Mouse (Mus musculus) myocyte (in vitro differentiated cells): ENCODE measurements around the gene Gucd1. TPM values are rescaled to one million over a fixed set of nuclear protein-coding genes. Genes with fewer than 3 reads are reported as not detected.
"Not testable (repeated sequence)": the region's sequence is repeated elsewhere in the genome, so short reads cannot be mapped to it uniquely, and the experiment has no call there.

Source experiments
- H3K27me3 ChIP-seq: one replicate; pipeline ENCODE4 v1.6.1; 2011; ENCODE audit not compliant: control insufficient read depth, insufficient read depth, insufficient read length
- H3K36me3 ChIP-seq: one replicate; pipeline ENCODE4 v1.6.1; 2011; ENCODE audit not compliant: control insufficient read depth, insufficient read depth
- H3K4me2 ChIP-seq: one replicate; pipeline ENCODE4 v1.6.1; 2011; ENCODE audit warnings: low read depth, control low read depth
- H3K4me3 ChIP-seq: one replicate; pipeline ENCODE4 v1.5.1; 2011; ENCODE audit warnings: mild to moderate bottlenecking, control low read depth, moderate library complexity
- H3K79me2 ChIP-seq: one replicate; pipeline ENCODE4 v1.6.1; 2011; ENCODE audit not compliant: control insufficient read depth, insufficient read depth
- H3ac ChIP-seq: one replicate; pipeline ENCODE4 v1.6.1; 2011; ENCODE audit not compliant: control insufficient read depth, insufficient read length
- CEBPB ChIP-seq: IDR thresholded peaks from 2 replicates; pipeline ENCODE4 v1.6.1; 2011; ENCODE audit warnings: mild to moderate bottlenecking, moderate library complexity; ENCODE audit not compliant: poor library complexity, insufficient read depth, severe bottlenecking
- E2F4 ChIP-seq: IDR thresholded peaks from one replicate; pipeline ENCODE4 v1.6.1; 2011; ENCODE audit warnings: mild to moderate bottlenecking, control low read depth, moderate library complexity; ENCODE audit not compliant: insufficient read depth
- MAX ChIP-seq: IDR thresholded peaks from one replicate; pipeline ENCODE4 v1.6.1; 2011; ENCODE audit warnings: low read depth, mild to moderate bottlenecking, control low read depth
- MYOD1 ChIP-seq, 3 experiments: IDR thresholded peaks; one replicate each; pipeline ENCODE4 v1.6.1; 2011; ENCODE audit warnings: control low read depth in 2 of 3, low read depth in 2 of 3, mild to moderate bottlenecking in 2 of 3, moderate library complexity in 1 of 3; ENCODE audit not compliant: insufficient read length in 2 of 3, control insufficient read depth in 1 of 3
- MYOG ChIP-seq, 3 experiments: IDR thresholded peaks; one replicate each; pipeline ENCODE4 v1.6.1; 2011; ENCODE audit warnings: control low read depth in 2 of 3, low read depth in 2 of 3, mild to moderate bottlenecking in 2 of 3; ENCODE audit not compliant: insufficient read length in 2 of 3, control insufficient read depth in 1 of 3, insufficient read depth in 1 of 3
- POLR2A ChIP-seq: IDR thresholded peaks from one replicate; pipeline ENCODE4 v1.6.1; 2011; ENCODE audit warnings: low read depth, mild to moderate bottlenecking, control low read depth, moderate library complexity; ENCODE audit not compliant: insufficient read length
- POLR2AphosphoS2 ChIP-seq: IDR thresholded peaks from one replicate; pipeline ENCODE4 v1.6.1; 2011; ENCODE audit warnings: low read depth, control low read depth; ENCODE audit not compliant: insufficient read length
- REST ChIP-seq: IDR thresholded peaks from one replicate; pipeline ENCODE4 v1.6.1; 2011; ENCODE audit warnings: mild to moderate bottlenecking, control low read depth, moderate library complexity; ENCODE audit not compliant: insufficient read depth, insufficient read length
- SRF ChIP-seq: IDR thresholded peaks from one replicate; pipeline ENCODE4 v1.6.1; 2011; ENCODE audit warnings: low read depth; ENCODE audit not compliant: control insufficient read depth, insufficient read length
- TCF12 ChIP-seq: IDR thresholded peaks from one replicate; pipeline ENCODE4 v1.6.1; 2011; ENCODE audit warnings: mild to moderate bottlenecking, control low read depth; ENCODE audit not compliant: poor library complexity, insufficient read depth, severe bottlenecking
- TCF3 ChIP-seq: IDR thresholded peaks from one replicate; pipeline ENCODE4 v1.6.1; 2011; ENCODE audit warnings: low read depth, control low read depth; ENCODE audit not compliant: insufficient read length
- USF1 ChIP-seq: IDR thresholded peaks from one replicate; pipeline ENCODE4 v1.6.1; 2011; ENCODE audit warnings: low read depth, mild to moderate bottlenecking, control low read depth, moderate library complexity
- polyA plus RNA-seq: library from polyadenylated mRNA; unstranded; fragments of >200 nt; fragmentation: generic; extraction: Trizol; gene quantifications from one replicate; pipeline ENCODE4 v1.2.1, GENCODE M21; 2012; ENCODE audit warnings: missing spikeins

Gucd1 gene
- polyA plus RNA-seq, 1 experiment, result 17.5 TPM

DNA sequence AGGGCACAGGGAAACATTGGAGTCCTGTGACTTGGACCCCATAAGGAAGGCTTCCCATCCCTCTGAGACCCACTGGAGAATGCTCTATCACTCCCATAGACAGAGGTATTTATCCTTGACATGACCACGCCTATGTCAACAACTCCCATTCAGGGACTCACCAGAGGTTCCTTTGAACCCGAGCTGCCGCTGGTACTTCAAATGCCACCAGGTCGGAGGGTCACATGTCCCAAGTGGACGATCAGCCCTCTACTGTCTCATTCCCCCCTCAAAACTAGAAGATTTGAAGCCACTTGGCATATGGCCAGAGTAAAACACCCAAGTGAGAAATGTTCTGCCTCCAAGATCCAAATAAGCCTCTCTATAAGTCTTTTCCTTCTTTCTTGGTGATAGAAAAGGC lies 43.2 kb downstream of the Gucd1 start:
- no peak overlapping the region for H3ac ChIP-seq
- H3K36me3 ChIP-seq, result no peaks in the 10 kb centered on the region
- H3K4me2 ChIP-seq, result no peak overlapping the region
- TF ChIP-seq USF1, result no peak
- TF ChIP-seq TCF12, result no peak
- no peak for TF ChIP-seq REST
- TF ChIP-seq POLR2A, result no peak
- no peak for TF ChIP-seq POLR2AphosphoS2
- no peaks in the 10 kb centered on the region for H3K27me3 ChIP-seq
- no peak overlapping the region for H3K4me3 ChIP-seq
- H3K79me2 ChIP-seq, result no peaks in the 10 kb centered on the region

DNA sequence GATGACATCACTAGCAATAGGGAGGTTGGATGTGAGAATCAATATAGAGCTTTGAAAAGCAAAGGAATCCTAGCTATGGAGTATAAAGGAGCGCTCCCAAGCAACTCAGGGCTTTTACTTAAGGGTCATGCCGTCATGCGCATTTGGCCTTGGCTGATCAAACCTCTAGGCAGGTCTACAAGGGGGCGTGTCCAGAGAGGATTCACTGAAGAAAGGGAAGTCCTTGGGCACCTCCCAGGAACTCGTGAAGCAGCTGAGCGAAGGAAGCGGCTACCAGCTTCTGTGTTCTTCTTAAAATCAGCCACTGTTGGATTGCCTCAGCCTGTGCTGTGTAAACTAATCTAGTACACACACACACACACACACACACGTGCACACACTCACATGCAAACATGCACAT lies 44.4 kb downstream of the Gucd1 start:
- H3K27me3 ChIP-seq, result no peaks in the 10 kb centered on the region
- no peak overlapping the region for H3K4me3 ChIP-seq
- no peaks in the 10 kb centered on the region for H3K36me3 ChIP-seq
- H3ac ChIP-seq, result no peak overlapping the region
- H3K79me2 ChIP-seq, result no peaks in the 10 kb centered on the region
- TF ChIP-seq POLR2A (no peak), REST (no peak), MYOD1 (IDR thresholded peaks at IDR 0.05; ENCODE audit: control insufficient read depth in 1 of 3, insufficient read length in 2 of 3, low read depth in 2 of 3) (no peak), TCF3 (no peak)
- no peak overlapping the region for H3K4me2 ChIP-seq

DNA sequence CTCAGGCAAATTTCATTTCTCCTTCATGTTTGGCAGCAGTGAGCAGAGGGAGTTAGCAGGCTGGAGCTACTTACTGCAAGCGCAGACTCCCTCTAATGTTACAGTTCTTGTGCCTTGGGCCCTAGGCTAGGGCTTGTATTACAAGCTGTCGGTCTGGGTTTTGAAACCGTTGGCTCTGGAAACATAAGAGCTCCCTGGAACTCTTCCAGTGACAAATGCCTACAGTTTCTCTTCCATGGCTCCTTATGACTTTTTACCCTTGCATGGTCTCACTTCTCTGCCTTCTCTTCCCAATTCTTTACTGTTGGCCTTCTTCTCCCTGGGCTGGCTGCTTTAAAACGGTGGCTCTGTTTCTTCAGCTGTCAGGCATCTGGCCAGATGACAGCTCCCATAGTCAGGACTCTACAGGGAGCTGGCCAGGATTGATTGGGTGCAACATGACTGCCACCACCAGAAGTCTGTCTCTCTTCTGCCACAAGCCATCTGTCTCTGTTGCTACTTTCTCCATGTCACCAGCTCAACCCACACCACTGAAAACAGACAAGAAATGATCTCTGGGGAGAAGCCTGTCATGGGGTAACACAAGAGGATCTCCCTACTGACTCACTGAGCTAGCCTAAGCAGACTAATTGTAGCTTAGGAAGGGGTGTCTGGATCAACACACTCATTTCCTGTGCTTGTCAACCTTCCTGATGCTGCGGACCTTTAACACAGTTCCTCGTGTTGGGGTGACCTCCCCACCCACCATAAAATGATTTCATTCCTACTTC lies 51.8 kb downstream of the Gucd1 start:
- Histone ChIP-seq H3K79me2 (no peaks in the 10 kb centered on the region), H3K4me2 (peak overlapping the region; percentile 57), H3K4me3 (no peak overlapping the region), H3ac (no peak overlapping the region), H3K36me3 (no peaks in the 10 kb centered on the region), H3K27me3 (no peaks in the 10 kb centered on the region)
- no peak for TF ChIP-seq E2F4
- TF ChIP-seq CEBPB, result no peak
- TF ChIP-seq TCF12, result no peak
- peak; percentile 10 to 82 (median 37) for TF ChIP-seq MYOD1 (IDR thresholded peaks at IDR 0.05; ENCODE audit: control insufficient read depth in 1 of 3, insufficient read length in 2 of 3, low read depth in 2 of 3)
- TF ChIP-seq MAX, result no peak
- TF ChIP-seq MYOG (IDR thresholded peaks at IDR 0.05; ENCODE audit: control insufficient read depth in 1 of 3, insufficient read depth in 1 of 3, insufficient read length in 2 of 3, low read depth in 2 of 3), result peak in 2 of 3 experiments; percentile 43 to 53

DNA sequence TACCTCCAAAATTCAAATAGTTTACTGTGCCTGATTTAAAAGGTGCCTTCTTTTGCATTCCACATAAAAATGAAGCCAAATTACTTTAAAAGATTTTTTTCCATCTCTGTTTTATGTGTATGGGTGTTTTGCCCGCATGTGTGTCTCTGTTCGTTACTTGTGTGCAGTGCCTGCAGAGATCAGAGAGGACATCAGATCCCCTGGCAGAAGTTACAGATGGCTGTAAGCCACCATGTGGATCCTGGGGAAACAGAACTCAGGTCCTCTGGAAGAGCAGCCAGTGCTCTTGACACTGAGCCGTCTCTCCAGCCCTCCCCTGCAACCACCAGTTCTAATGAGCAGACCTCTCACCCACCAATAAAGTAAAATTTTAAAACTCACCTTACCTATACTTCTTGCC lies 55.0 kb downstream of the Gucd1 start:
- Histone ChIP-seq H3K27me3 (no peaks in the 10 kb centered on the region), H3K4me3 (no peak overlapping the region), H3K36me3 (no peaks in the 10 kb centered on the region), H3K4me2 (no peak overlapping the region), H3K79me2 (no peaks in the 10 kb centered on the region), H3ac (no peak overlapping the region)
- TF ChIP-seq E2F4, result no peak
- no peak for TF ChIP-seq MYOD1 (IDR thresholded peaks at IDR 0.05; ENCODE audit: control insufficient read depth in 1 of 3, insufficient read length in 2 of 3, low read depth in 2 of 3)
- TF ChIP-seq TCF3, result no peak
- no peak for TF ChIP-seq TCF12
- TF ChIP-seq REST, result no peak
- TF ChIP-seq USF1, result no peak
- no peak for TF ChIP-seq POLR2A

DNA sequence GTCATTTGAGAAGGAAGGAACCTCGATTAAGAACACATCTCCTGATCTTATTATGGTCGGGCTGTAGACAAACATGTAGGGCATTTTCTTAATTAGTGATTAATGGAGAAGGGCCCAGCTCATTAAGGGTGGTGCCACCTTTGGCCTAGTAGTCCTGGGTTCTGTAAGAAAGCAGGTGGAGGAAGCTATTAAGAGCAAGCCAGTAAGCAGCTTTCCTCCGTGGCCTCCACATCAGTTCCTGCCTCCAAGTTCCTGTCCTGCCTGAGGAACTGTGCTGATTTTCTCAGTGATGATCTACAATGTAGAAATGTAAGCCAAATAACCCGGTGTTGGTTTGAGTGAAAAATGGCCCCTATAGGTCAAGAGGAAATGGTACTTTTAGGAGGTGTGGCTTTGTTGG lies 59.4 kb downstream of the Gucd1 start:
- no peaks in the 10 kb centered on the region for H3K36me3 ChIP-seq
- no peak overlapping the region for H3ac ChIP-seq
- no peak overlapping the region for H3K4me2 ChIP-seq
- no peaks in the 10 kb centered on the region for H3K79me2 ChIP-seq
- no peaks in the 10 kb centered on the region for H3K27me3 ChIP-seq
- H3K4me3 ChIP-seq, result no peak overlapping the region
- no peak for TF ChIP-seq MAX
- TF ChIP-seq REST, result no peak
- TF ChIP-seq SRF, result no peak
- no peak for TF ChIP-seq POLR2A
- TF ChIP-seq MYOD1 (IDR thresholded peaks at IDR 0.05; ENCODE audit: control insufficient read depth in 1 of 3, insufficient read length in 2 of 3, low read depth in 2 of 3), result no peak
- no peak for TF ChIP-seq MYOG (IDR thresholded peaks at IDR 0.05; ENCODE audit: control insufficient read depth in 1 of 3, insufficient read depth in 1 of 3, insufficient read length in 2 of 3, low read depth in 2 of 3)
- no peak for TF ChIP-seq TCF12
- no peak for TF ChIP-seq TCF3
- TF ChIP-seq USF1, result no peak
- TF ChIP-seq POLR2AphosphoS2, result no peak
- TF ChIP-seq CEBPB, result no peak
- no peak for TF ChIP-seq E2F4

DNA sequence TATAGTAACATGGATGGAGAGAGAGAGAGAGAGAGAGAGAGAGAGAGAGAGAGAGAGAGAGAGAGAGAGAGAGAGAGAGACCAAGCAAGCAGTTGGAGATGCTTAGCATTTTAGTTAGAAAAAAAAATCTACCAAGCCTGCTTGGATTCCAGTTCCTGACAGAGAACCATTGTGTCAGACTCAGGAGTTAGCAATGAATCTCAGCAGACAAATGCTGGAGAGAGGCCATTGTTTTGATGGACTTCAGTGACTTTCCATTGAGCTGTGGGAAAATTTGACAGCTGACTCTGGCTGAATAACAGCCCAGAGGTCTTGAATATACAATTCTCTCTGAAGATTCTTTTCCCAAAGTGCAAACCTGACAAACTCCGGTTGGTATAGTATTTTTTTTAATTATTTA lies 59.9 kb downstream of the Gucd1 start:
- Histone ChIP-seq H3ac (no peak overlapping the region), H3K4me2 (no peak overlapping the region), H3K36me3 (no peaks in the 10 kb centered on the region), H3K27me3 (no peaks in the 10 kb centered on the region), H3K79me2 (no peaks in the 10 kb centered on the region), H3K4me3 (no peak overlapping the region)
- TF ChIP-seq POLR2A, result no peak
- TF ChIP-seq E2F4, result no peak
- no peak for TF ChIP-seq SRF
- no peak for TF ChIP-seq TCF12
- TF ChIP-seq USF1, result no peak
- no peak for TF ChIP-seq MYOG (IDR thresholded peaks at IDR 0.05; ENCODE audit: control insufficient read depth in 1 of 3, insufficient read depth in 1 of 3, insufficient read length in 2 of 3, low read depth in 2 of 3)
- TF ChIP-seq POLR2AphosphoS2, result no peak
- no peak for TF ChIP-seq TCF3
- no peak for TF ChIP-seq REST
- no peak for TF ChIP-seq CEBPB
- TF ChIP-seq MAX, result no peak
- no peak for TF ChIP-seq MYOD1 (IDR thresholded peaks at IDR 0.05; ENCODE audit: control insufficient read depth in 1 of 3, insufficient read length in 2 of 3, low read depth in 2 of 3)

DNA sequence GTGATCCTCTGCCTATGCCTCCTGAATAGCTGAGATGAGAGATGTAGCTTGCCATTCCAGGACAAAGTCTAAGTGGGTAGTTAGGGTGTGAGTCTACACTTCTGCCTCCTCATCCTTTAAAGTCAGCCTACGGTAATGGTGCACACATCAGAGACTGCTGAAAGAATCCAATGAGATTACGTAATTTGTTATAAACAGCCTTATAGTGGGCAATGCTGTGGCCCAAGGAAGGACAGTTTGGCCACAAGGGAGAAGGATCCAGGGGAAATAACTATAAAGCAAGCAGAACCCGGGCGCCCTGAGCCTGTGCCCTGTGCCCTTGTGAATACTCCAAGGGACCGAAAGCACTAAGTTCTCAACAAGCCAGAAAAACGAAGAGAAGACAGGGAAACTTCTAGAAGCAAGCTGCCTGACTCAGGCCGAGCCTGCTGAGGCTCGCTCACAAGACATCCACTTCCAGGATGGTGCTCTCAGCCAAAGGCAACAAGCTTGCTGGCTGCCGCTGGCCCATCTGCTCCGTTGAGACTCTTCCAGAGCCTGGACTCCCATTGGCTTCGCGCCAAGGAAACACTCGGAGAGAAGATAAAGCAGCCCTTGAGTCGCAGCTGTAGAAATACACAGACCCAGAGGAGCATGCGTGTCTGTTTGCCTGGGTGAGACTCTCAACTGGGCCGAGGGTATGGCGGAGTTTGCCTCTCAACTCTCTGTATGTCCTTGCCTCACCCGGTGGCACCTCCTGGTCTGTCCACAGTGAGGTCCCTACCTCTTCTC lies 61.5 kb downstream of the Gucd1 start:
- not testable (repeated sequence) for H3K27me3 ChIP-seq, H3K4me2 ChIP-seq, H3K79me2 ChIP-seq, H3K4me3 ChIP-seq, H3ac ChIP-seq, H3K36me3 ChIP-seq
